In genomic region chr10:118722132-118722551, GRCm38 (mm10) we compare ENCODE assay signal across 9 mouse cellular contexts.
DNase-seq lines count a peak whose midpoint lies in the region; ATAC-seq lines count a peak whose summit lies in the region.
"Had no signal": no experiment of that assay in that cellular context is flagged by ENCODE, and none has a peak within 500 bp of the region (broad histone marks: within the 10 kb centered on the region; RNA-seq: fewer than 3 reads in every experiment).

No protein-coding gene starts in this region.

- no peak overlapping the region for H3K4me2 ChIP-seq in liver, embryonic 12.5 days
- H3K4me2 ChIP-seq in forebrain, embryonic 15.5 days (replicated peaks), result no peak overlapping the region
- no peak overlapping the region for H3K4me2 ChIP-seq in liver, embryonic 15.5 days
- H3K4me2 ChIP-seq: limb, embryonic 12.5 days had no signal

- H3K27me3 ChIP-seq in liver, embryonic 12.5 days (replicated peaks), result no peaks in the 10 kb centered on the region
- no peaks in the 10 kb centered on the region for H3K27me3 ChIP-seq in forebrain, embryonic 15.5 days
- no peaks in the 10 kb centered on the region for H3K27me3 ChIP-seq in liver, embryonic 15.5 days
- H3K27me3 ChIP-seq: limb, embryonic 12.5 days had no signal

- intact Hi-C loops in heart, postnatal 14 days (cut with DNase I), result no loop called here

- H3K9ac ChIP-seq in liver, embryonic 12.5 days, result no peak overlapping the region
- no peak overlapping the region for H3K9ac ChIP-seq in forebrain, embryonic 15.5 days (replicated peaks)
- H3K9ac ChIP-seq in liver, embryonic 15.5 days, result no peak overlapping the region
- H3K9ac ChIP-seq: limb, embryonic 12.5 days had no signal

- peak; percentile 30 for DNase-seq in liver
- peak; percentile 37 to 51 for DNase-seq in heart, postnatal 14 days
- DNase-seq in cerebellum, adult 9-10 months, result no peak
- no peak for DNase-seq in thymus, postnatal 36 days

- no peak overlapping the region for H3K27ac ChIP-seq in liver, embryonic 12.5 days
- peak overlapping the region; percentile 46 for H3K27ac ChIP-seq in forebrain, embryonic 15.5 days (replicated peaks)
- peak overlapping the region; percentile 48 for H3K27ac ChIP-seq in liver, embryonic 15.5 days (replicated peaks)
- H3K27ac ChIP-seq: limb, embryonic 12.5 days had no signal

- H3K4me3 ChIP-seq in liver, embryonic 12.5 days, result no peak overlapping the region
- H3K4me3 ChIP-seq in forebrain, embryonic 15.5 days, result no peak overlapping the region
- H3K4me3 ChIP-seq in liver, embryonic 15.5 days (replicated peaks), result no peak overlapping the region
- H3K4me3 ChIP-seq: limb, embryonic 12.5 days had no signal

- H3K9me3 ChIP-seq in liver, embryonic 12.5 days (replicated peaks), result no peaks in the 10 kb centered on the region
- H3K9me3 ChIP-seq in forebrain, embryonic 15.5 days, result no peaks in the 10 kb centered on the region
- H3K9me3 ChIP-seq in liver, embryonic 15.5 days (replicated peaks), result no peaks in the 10 kb centered on the region
- H3K9me3 ChIP-seq: limb, embryonic 12.5 days had no signal

- no peak; the same call in 1 of the 2 replicates for ATAC-seq in liver, embryonic 12.5 days
- peak; percentile 83 for ATAC-seq in forebrain, embryonic 15.5 days (replicated peaks)
- peak; percentile 69 for ATAC-seq in liver, embryonic 15.5 days (ENCODE audit: insufficient read depth)
- no peak for ATAC-seq in erythroid progenitor cell, adult 5-6 weeks (replicated peaks; ENCODE audit: low FRiP score, poor library complexity, severe bottlenecking)

- no peaks in the 10 kb centered on the region for H3K4me1 ChIP-seq in liver, embryonic 12.5 days
- peaks cover 26% of the 10 kb centered on the region for H3K4me1 ChIP-seq in forebrain, embryonic 15.5 days
- no peaks in the 10 kb centered on the region for H3K4me1 ChIP-seq in liver, embryonic 15.5 days (replicated peaks)

- 61% methylated on average over 5 of the region's 5 CpGs for WGBS in liver, embryonic 12.5 days (ENCODE audit: insufficient replicate concordance)
- WGBS in forebrain, embryonic 15.5 days, result 17% methylated on average over 5 of the region's 5 CpGs
- WGBS in liver, embryonic 15.5 days (ENCODE audit: insufficient replicate concordance), result 60% methylated on average over 5 of the region's 5 CpGs

- no peaks in the 10 kb centered on the region for H3K36me3 ChIP-seq in liver, embryonic 12.5 days
- no peaks in the 10 kb centered on the region for H3K36me3 ChIP-seq in forebrain, embryonic 15.5 days
- no peaks in the 10 kb centered on the region for H3K36me3 ChIP-seq in liver, embryonic 15.5 days (replicated peaks)
- H3K36me3 ChIP-seq: limb, embryonic 12.5 days had no signal

Comparison
In these comparisons a context has a peak if more than half of its experiments do, and no peak if none do; other contexts are left out.
1. ATAC-seq: peak in forebrain, embryonic 15.5 days (single experiment) and liver, embryonic 15.5 days (single experiment); none in liver, embryonic 12.5 days (single experiment) and erythroid progenitor cell, adult 5-6 weeks (single experiment).
2. DNase-seq: peak in liver (single experiment) and heart, postnatal 14 days (2 of 2); none in cerebellum, adult 9-10 months (single experiment) and thymus, postnatal 36 days (0 of 2).